ENCODE assay signal across 9 mouse cellular contexts in genomic region chr1:42539541-42540520, GRCm38 (mm10).
A peak's percentile ranks its signal among the peaks of the same experiment; 100 is the strongest.
DNase-seq lines count a peak whose midpoint lies in the region; ATAC-seq and TF ChIP-seq lines count a peak whose summit lies in the region.
"Had no signal": no experiment of that assay in that cellular context is flagged by ENCODE, and none has a peak within 500 bp of the region (broad histone marks: within the 10 kb centered on the region; RNA-seq: fewer than 3 reads in every experiment).

No protein-coding gene starts in this region.

- DNase-seq in R1 (ENCODE audit: low read depth, low spot score): peak; percentile 32
- peak; percentile 44 for DNase-seq in embryonic facial prominence, embryonic 10.5 days (ENCODE audit: low spot score)
- DNase-seq in kidney, adult 2 months: peak; percentile 13
- DNase-seq in left cerebral cortex, postnatal 25 days (ENCODE audit: low spot score in 2 of 2): peak; percentile 63 to 66
- peak; percentile 80 to 89 for DNase-seq in right cerebral cortex, postnatal 10 days (ENCODE audit: low spot score in 2 of 2)
- no peak for DNase-seq in adrenal gland, adult 2 months
- DNase-seq in lung, postnatal 14 days: no peak

- TF ChIP-seq POLR2A in kidney, adult 2 months (IDR thresholded peaks at IDR 0.05; ENCODE audit: low read depth, low read length): no peak

- H3K4me3 ChIP-seq in embryonic facial prominence, embryonic 10.5 days: peak overlapping the region; percentile 26; the same call in 1 of the 2 replicates
- no peak overlapping the region for H3K4me3 ChIP-seq in kidney, adult 2 months (ENCODE audit: insufficient read depth, low read depth, low read length)

- H3K4me1 ChIP-seq in embryonic facial prominence, embryonic 10.5 days: peaks cover 40% of the 10 kb centered on the region
- H3K4me1 ChIP-seq in kidney, adult 2 months (ENCODE audit: control insufficient read depth, insufficient read depth, low read length): 0 out of 2 replicates have a peak, but pooled peaks cover 3% of the 10 kb centered on the region

- H3K9me3 ChIP-seq in embryonic facial prominence, embryonic 10.5 days: no peaks in the 10 kb centered on the region

- intact Hi-C loops in left cerebral cortex, postnatal 25 days (cut with DNase I): loop anchor here (2.0 to 5.0 kb wide), 3 partner anchors 145 to 728 kb away; no protein-coding TSS in a partner anchor

- ATAC-seq in megakaryocyte, adult 5-6 weeks (ENCODE audit: poor library complexity, severe bottlenecking): no peak
- ATAC-seq: Patski had no signal

- TF ChIP-seq CTCF in kidney, adult 2 months (conservative IDR thresholded peaks at IDR 0.05; ENCODE audit: insufficient read depth, insufficient read length, low read depth, low read length): no peak

- H3K27me3 ChIP-seq in embryonic facial prominence, embryonic 10.5 days (replicated peaks; ENCODE audit: low read depth, poor library complexity, severe bottlenecking): 0 out of 2 replicates have a peak, but pooled peaks cover 7% of the 10 kb centered on the region
- H3K27me3 ChIP-seq in kidney, adult 2 months (replicated peaks; ENCODE audit: control insufficient read depth, insufficient read depth, low read length): no peaks in the 10 kb centered on the region

- H3K27ac ChIP-seq in embryonic facial prominence, embryonic 10.5 days (replicated peaks): peak overlapping the region; percentile 51; the same call in 1 of the 2 replicates
- no peak overlapping the region for H3K27ac ChIP-seq in kidney, adult 2 months (ENCODE audit: insufficient read depth, low read depth, low read length)

- WGBS in embryonic facial prominence, embryonic 10.5 days: 65% methylated on average over 26 of the region's 26 CpGs
- 42% methylated on average over 26 of the region's 26 CpGs for WGBS in kidney, adult 2 months

- H3K36me3 ChIP-seq in embryonic facial prominence, embryonic 10.5 days (replicated peaks): no peaks in the 10 kb centered on the region
- no peaks in the 10 kb centered on the region for H3K36me3 ChIP-seq in kidney, adult 2 months (ENCODE audit: control insufficient read depth, insufficient read depth, low read length)

Comparison
In these comparisons a context has a peak if more than half of its experiments do, and no peak if none do; other contexts are left out.
1. DNase-seq: peak in R1 (single experiment), embryonic facial prominence, embryonic 10.5 days (single experiment), kidney, adult 2 months (single experiment), left cerebral cortex, postnatal 25 days (2 of 2) and right cerebral cortex, postnatal 10 days (2 of 2); none in adrenal gland, adult 2 months (single experiment) and lung, postnatal 14 days (single experiment).